Mouse (Mus musculus): ENCODE measurements around the gene 4931408C20Rik. TPM values are rescaled to one million over a fixed set of nuclear protein-coding genes. Genes with fewer than 3 reads are reported as not detected.
A peak's percentile ranks its signal among the peaks of the same experiment; 100 is the strongest.

Gene 4931408C20Rik
- not detected in 2 replicates for total RNA-seq (2015; ENCODE audit: low replicate concordance)
- total RNA-seq (2017; ENCODE audit: low replicate concordance), result not detected in 2 replicates

GRCm38 (mm10) chr1:26686842-26687760 lies at the start of gene 4931408C20Rik:
4931408C20Rik (minus strand) TSS chr1:26687460.
- ATAC-seq (replicated peaks; ENCODE audit: low FRiP score, poor library complexity, severe bottlenecking), result peak; percentile 65

- ATAC-seq (replicated peaks; ENCODE audit: low FRiP score, poor library complexity, severe bottlenecking), result peak; percentile 47; the same call in 1 of the 2 replicates
Measured at GRCm38 (mm10) chr1:26687926-26688325, 666 bp upstream of the 4931408C20Rik start.

- 0 out of 2 replicates have a peak, but pooled peaks have one; percentile 36 for ATAC-seq (replicated peaks; ENCODE audit: low FRiP score, poor library complexity, severe bottlenecking)
Measured at GRCm38 (mm10) chr1:26685952-26686693, 1.1 kb downstream of the 4931408C20Rik start.

- ATAC-seq (replicated peaks; ENCODE audit: low FRiP score, poor library complexity, severe bottlenecking), result no peak
Measured at GRCm38 (mm10) chr1:26685383-26685782, 1.9 kb downstream of the 4931408C20Rik start.

GRCm38 (mm10) chr1:26649704-26650388 lies 37.4 kb downstream of the 4931408C20Rik start:
- no peak for ATAC-seq (replicated peaks; ENCODE audit: low FRiP score, poor library complexity, severe bottlenecking)

- ATAC-seq (replicated peaks; ENCODE audit: low FRiP score, poor library complexity, severe bottlenecking), result no peak
Measured at GRCm38 (mm10) chr1:26636051-26636450, 51.2 kb downstream of the 4931408C20Rik start.
